Mouse (Mus musculus): ENCODE results near the gene Prim1.

The Prim1 gene

GRCm38 (mm10) chr10:128015068-128015934 is at the start of gene Prim1:
Prim1 (plus strand) TSS chr10:128015168.
- peak; percentile 82 to 91 for DNase-seq

GRCm38 (mm10) chr10:127966506-127966905 is 48.5 kb upstream of the Prim1 start:
- DNase-seq: peak; percentile 29 to 51

- no peak for DNase-seq
Measured at GRCm38 (mm10) chr10:127969820-127970219, 45.1 kb upstream of the Prim1 start.

DNA sequence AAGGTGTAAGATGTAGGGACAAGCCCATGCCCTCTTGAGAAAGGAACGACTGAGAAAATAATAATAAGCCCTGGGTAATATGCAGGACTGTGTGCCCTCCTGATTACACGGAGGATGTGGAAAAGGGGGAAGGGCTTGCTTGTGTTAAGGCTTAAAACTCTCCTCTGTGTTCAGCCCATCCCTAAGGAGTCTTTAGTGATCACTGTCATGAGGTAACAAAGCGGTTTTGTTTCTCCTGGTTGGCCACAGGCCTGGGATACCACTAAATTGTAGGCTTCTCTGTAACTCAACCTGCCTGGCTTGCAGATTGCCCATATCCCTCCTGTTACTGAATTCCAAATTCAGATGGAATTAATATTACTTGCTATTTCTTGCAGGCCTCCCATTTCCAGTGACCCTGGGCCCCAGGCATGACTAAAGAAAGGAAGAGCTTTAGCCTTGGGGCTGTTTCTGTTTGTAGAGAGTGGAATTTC is 44.6 kb upstream of the Prim1 start:
- no peak for DNase-seq

- no peak for DNase-seq
Measured at GRCm38 (mm10) chr10:127971135-127971534, 43.8 kb upstream of the Prim1 start.

GRCm38 (mm10) chr10:127974062-127974461 is 40.9 kb upstream of the Prim1 start:
- DNase-seq: no peak

DNA sequence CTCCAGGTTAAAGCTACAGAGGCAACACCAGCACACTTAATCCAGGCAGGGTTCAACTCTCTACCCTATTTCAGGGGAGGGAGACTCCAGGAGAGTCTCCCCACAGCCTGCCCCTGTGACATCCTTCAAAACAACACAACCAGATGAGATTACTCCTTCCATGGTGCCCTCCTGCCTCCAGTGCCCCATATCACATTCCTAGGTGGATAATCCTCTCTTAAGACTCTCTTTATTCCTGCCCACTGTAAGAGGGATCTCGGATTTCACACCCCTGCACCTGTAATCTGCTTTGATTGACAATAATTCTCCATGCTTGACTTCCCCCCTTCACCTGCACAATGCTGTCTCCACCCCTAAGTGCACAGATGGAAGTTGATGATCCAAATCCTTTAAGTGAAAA is 39.5 kb upstream of the Prim1 start:
- no peak for DNase-seq

DNA sequence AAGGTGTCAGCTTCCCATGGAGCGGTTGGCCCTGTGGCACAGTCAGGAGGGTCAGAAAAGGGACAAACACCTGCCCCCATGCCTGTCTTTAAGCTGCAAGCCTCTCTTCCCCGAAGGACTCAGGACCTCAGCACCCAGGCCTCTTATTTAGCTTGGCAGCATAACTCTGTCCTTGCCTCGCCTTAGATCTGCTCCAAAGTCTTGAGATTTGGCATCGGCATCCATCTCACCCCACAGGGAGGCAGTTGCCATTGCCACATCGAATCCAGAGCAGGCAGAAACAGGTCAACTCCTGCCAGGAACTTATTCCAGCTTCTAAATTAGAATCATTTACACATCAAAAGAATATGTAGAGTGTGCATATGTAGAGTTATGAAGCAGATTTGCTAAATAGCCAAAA is 30.3 kb upstream of the Prim1 start:
- DNase-seq: no peak

DNA sequence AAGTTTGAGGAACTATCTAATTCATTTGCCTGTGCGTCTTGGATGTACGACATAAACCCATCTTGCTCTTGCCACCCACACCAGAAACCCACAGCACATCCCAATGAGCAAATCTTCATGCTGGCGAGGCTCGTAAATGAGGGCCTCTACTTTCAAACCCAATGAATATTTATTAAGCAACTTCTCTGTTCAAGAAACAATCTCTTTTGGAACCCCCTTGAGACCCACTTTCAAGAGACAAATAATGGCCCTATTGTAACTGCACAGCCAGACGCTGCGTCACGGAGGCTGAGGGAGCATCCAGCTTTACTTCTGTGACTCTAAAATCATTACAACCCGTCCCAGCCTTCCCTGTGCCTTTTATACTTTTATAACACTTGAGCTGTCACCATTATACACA is 29.4 kb upstream of the Prim1 start:
- DNase-seq: no peak

DNA sequence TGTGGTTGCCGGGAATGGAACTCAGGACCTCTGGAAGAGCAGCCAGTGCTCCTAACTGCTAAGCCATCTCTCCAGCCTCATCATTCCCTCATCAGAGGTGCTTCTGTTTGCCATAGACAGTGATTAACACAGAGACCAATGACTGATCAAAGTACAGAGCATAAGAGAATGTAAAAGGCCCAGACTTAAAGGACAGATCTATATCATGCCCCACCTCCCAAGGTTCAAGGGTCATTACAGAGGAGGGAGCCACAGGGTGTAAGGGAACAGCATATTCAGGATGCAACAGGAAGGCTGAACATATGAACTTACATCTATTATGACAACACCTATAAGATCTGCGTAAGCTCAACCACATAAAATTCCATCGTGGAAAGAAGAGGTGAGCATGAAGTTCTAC is 18.3 kb upstream of the Prim1 start:
- DNase-seq: no peak

DNA sequence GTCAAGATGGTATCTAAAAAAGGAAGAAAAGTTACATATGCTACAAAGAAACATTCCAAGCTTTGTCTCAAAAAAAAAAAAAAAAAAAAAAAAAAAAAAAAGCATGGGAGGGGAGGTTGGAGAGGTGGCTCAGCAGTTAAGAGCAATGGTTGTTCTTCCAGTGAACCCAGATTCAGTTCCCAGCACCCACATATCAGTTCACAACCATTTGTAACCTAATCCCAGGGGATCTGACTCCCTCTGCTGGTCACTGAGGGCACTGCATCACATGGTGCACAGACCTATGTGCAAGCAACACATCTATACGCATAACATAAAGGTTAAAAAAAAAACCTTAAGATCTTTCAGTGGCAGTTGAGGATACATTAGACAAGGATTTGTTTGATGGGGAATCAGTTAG is 16.7 kb upstream of the Prim1 start:
- no peak for DNase-seq

DNA sequence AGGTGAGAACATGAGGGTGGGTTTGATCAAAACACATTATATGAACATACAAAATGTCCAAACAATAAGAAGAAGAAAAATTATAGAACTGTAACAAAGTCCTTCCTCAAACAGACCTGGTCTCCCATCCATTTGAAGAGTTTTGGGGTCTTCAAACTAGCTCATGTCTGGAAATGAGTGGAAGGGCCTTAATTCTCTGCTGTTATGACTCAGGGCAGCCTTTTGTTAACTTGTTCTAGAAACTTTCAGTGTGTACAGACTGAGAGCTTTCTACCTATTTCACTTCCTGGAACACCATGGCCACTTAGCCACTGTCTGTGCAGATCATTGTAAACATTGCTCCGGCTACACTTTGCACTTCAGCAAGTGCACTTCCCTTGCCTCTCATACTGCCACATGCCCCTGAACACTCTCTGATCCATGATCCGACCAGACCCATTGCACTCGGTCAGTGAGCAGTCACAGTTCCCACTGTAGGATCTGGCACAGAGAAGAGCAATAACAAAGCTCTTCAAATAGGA is 11.6 kb upstream of the Prim1 start:
- no peak for DNase-seq

GRCm38 (mm10) chr10:128004918-128005317 is 10.1 kb upstream of the Prim1 start:
- DNase-seq: no peak

- DNase-seq: no peak
Measured at GRCm38 (mm10) chr10:128005479-128005878, 9.5 kb upstream of the Prim1 start.

- DNase-seq: no peak
Measured at GRCm38 (mm10) chr10:128007446-128007845, 7.5 kb upstream of the Prim1 start, which contains the start of gene Hsd17b6. Hsd17b6 (minus strand) TSS chr10:128007611.

- peak; percentile 68 to 85 for DNase-seq
Measured at GRCm38 (mm10) chr10:128008207-128008889, 6.6 kb upstream of the Prim1 start.

- no peak for DNase-seq
Measured at GRCm38 (mm10) chr10:128009735-128010134, 5.2 kb upstream of the Prim1 start.

- no peak for DNase-seq
Measured at GRCm38 (mm10) chr10:128022196-128022595, 7.2 kb downstream of the Prim1 start.

- no peak for DNase-seq
Measured at GRCm38 (mm10) chr10:128023496-128023895, 8.5 kb downstream of the Prim1 start.

GRCm38 (mm10) chr10:128029931-128030330 is 15.0 kb downstream of the Prim1 start:
- DNase-seq: no peak

DNA sequence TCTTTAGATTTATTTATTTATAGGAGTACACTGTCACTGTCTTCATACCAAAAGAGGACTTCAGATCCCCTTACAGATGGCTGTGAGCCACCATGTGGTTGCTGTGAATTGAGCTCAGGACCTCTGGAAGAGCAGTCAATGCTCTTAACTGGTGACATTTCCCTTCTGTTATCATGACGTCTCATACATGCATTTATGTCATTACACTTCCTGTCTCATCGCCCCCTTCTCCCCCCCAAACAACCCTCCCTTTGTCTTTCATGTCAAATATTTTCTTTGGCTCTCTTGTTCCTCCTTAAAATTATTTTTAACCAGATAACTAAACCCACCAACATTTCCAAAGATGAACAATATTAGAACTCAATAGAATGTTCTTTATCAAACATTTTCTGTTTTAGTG is 15.9 kb downstream of the Prim1 start:
- DNase-seq: no peak

GRCm38 (mm10) chr10:128036746-128037425 is 21.9 kb downstream of the Prim1 start:
- peak; percentile 70 to 83 for DNase-seq

- no peak for DNase-seq
Measured at GRCm38 (mm10) chr10:128037921-128038320, 23.0 kb downstream of the Prim1 start.
